Mouse (Mus musculus): ENCODE measurements around the gene Amotl1.
"Not testable (repeated sequence)": the region's sequence is repeated elsewhere in the genome, so short reads cannot be mapped to it uniquely, and the experiment has no call there.

Gene Amotl1

GRCm38 (mm10) chr9:14603475-14603874 lies 41.4 kb downstream of the Amotl1 start:
- no peak for DNase-seq (ENCODE audit: low read depth)

DNA sequence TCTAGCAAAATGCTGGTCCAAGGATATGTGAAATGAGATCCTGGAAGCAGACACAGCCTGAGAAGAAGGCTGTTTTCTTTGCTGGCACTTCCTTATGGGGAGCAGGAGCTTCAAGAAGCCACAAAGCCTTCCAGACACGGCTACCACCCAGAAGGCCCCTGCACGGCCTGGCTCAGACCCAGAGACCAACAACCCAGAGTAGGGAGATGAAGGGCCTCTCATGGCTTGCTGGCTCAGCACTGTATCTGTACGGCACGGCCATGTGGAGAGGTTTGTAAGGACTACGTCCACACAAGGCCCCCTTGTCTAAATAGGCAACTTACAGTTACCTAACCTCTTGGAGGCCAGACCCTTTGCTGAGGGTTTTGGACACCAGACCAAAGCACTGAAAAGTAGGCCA lies 45.1 kb downstream of the Amotl1 start:
- no peak for DNase-seq (ENCODE audit: low read depth)

DNA sequence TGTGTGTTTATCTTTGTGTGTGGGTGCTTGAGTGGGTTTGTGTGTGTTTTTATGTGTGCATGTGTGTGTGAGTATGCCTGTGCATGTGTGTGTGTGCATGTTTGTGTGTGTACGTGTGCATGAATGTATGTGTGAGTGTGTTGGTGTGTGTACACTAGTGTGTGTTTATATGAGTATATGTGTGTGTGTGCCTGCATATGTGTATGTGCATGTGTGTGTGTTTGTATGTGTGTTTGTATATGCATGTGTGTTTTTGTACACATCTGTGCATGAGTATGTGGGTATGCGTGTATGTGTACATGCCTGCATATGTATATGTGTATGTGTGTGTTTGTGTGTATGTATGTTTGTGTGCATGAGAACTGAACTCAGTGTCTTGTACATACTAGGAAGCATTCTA lies 46.7 kb downstream of the Amotl1 start:
- no peak for DNase-seq (ENCODE audit: low read depth)

- DNase-seq (ENCODE audit: low read depth) = no peak
Measured at GRCm38 (mm10) chr9:14597429-14597828, 47.4 kb downstream of the Amotl1 start.

GRCm38 (mm10) chr9:14596858-14597257 lies 48.0 kb downstream of the Amotl1 start:
- no peak for DNase-seq (ENCODE audit: low read depth)

DNA sequence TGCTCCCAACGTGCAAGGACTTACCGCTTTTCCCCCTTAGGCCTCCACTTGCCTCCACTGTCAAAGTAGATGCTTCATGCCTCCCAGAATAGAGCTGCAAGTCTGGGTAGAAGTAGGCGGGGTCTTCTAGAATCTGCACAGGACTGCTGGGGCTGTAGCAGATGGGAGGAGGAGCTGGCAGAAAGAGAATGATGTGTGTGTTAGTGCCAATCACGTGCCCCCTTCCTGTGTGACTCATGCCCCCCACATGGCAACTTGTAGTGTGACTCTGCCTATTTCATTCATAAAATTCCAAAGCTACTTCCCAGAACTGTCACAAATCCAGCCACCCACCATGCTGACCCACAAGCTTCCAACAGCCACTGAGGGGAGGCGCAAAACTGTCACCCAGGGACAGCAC lies 48.4 kb downstream of the Amotl1 start:
- peak; percentile 55 for DNase-seq (ENCODE audit: low read depth)

DNA sequence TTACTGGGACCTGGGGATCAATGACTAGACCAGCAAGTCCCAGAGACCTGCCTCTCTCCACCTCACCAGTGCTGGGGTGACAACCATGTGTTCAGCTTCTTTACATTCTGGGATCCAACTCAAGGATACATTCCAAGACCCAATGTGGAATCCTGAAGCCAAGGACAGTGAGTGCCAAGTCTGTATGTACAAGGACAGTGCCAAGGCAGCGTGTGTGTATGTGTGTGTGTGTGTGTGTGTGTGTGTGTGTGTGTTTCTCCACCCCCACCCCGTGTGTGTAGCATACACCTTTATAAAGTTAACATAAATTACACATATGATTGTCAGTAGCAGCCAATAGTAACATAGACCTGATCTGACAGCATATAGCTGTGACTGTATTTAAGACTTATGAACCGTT lies 49.0 kb downstream of the Amotl1 start:
- DNase-seq (ENCODE audit: low read depth) = no peak

- DNase-seq (ENCODE audit: low read depth) = no peak
Measured at GRCm38 (mm10) chr9:14593880-14594279, 51.0 kb downstream of the Amotl1 start.

GRCm38 (mm10) chr9:14590666-14591065 lies 54.2 kb downstream of the Amotl1 start:
- no peak for DNase-seq (ENCODE audit: low read depth)

DNA sequence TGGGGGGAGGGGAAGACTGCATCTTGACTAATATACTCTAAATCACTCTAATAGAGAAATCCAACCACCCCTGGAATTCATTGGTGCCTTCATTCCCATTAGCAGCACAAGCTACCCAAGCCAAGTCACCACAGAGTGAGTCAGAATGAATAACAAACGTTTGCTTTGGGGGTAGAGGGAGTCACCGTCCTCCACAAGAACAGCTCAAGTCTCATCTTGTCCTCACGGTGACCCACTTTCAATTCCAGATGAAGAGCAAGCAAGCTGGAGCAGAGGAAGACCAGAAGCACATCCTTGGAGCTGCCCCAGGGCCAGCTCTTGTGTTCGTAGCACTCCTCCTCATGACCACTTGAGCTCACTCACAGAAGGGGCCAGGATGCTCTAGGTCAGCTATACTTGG lies 56.2 kb downstream of the Amotl1 start:
- peak; percentile 45 for DNase-seq (ENCODE audit: low read depth)

- DNase-seq (ENCODE audit: low read depth) = no peak
Measured at GRCm38 (mm10) chr9:14585702-14586101, 59.2 kb downstream of the Amotl1 start.

- no peak for DNase-seq (ENCODE audit: low read depth)
Measured at GRCm38 (mm10) chr9:14578960-14579359, 65.9 kb downstream of the Amotl1 start.

DNA sequence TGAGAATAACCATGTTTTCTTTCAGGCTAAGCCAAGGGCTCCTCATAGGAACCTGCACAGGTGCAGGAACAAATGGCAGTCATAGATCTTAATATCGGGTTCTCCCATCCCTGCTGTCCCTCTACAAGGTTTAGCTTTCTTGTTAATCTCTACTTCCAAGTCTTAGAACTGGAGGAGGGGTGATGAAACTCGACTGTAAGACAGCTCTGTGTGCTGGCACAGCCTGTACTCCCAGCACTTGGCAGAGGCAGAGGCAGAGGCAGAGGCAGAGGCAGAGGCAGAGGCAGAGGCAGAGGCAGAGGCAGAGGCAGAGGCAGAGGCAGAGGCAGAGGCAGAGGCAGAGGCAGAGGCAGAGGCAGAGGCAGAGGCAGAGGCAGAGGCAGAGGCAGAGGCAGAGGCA lies 68.5 kb downstream of the Amotl1 start:
- DNase-seq (ENCODE audit: low read depth) = not testable (repeated sequence)

DNA sequence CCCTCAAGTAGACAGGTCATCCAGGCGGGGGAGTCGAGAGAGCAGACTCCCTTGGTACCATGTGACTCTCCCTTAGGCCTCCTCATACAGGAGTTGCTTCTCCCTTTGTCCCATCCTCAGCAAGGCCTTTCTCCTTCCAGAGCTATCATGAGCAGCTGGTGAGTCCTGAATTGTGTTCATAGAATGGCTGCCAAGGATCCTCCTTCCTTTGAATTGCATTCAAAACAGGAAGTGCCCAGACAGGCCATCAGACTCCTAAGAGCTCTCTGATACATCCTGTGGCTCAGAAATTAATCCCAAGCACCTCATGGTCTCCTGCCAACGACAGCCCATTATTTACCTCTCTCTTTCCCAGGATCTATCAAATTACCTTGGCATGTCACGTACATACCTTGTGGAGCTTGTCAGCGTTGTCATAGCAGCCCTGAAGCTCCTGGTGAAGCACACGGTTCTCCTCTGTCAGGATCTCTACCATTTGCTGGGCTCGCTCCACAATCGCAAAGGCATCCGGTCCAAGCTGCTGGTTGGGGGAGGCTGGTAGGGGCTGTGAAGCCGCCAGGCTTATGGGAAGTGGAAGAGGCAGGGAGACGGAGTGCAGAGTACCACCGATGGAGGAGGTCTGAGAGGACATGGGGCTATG lies 70.0 kb downstream of the Amotl1 start:
- DNase-seq (ENCODE audit: low read depth) = no peak

DNA sequence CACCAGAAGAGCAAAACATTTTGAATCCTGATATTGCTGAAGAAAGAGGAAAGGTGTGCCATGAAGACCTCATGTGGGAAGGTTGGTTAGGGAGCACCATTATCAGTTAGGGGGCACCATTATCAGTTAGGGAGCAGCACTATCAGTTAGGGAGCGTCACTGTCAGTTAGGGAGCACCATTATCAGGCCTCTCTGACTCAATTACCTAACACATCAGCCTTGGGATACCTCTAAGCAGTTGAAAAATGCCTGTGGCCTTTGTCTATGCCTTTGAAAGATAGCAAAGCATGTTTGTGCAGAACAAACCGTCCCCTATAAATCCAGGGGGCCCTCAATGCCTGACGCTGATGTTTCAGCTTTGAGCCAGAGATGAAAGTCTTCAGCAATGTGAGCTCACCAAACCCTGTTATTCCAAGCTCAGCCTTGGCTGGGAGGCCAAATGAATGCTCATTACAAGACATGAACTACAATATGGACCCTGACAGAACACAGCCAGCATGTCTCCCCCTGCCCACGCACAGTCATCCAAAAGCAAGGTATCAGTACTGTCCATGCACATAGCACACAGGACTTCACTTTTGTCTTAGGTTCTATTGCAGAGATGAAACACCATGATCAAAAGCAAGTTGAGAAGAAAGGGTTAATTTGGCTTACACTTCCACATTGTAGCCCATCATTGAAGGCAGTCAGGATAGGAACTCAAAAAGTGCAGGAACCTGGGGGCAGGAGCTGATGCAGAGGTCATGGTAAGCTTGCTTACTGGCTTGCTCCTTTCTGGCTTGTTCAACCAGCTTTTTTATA lies 75.5 kb downstream of the Amotl1 start:
- DNase-seq (ENCODE audit: low read depth) = no peak

DNA sequence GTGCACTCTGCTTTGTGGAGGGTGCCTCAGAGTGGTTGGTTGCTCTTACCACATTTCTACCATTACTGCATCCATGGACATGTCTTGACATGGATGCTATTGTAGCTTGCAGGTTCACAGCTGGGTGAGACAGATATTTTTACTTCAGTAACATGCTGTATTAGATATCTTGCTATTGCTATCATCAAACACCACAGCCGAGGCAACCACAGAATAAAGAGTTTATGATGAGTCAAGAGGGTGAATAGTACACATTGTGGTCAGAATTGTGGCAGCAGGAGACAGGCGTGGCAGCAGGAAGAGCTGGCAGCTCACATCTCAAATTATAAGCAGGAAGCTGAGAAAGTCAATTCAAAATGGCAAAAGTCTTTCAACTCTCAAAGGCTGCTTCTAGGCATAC lies 76.4 kb downstream of the Amotl1 start:
- DNase-seq (ENCODE audit: low read depth) = peak; percentile 89

DNA sequence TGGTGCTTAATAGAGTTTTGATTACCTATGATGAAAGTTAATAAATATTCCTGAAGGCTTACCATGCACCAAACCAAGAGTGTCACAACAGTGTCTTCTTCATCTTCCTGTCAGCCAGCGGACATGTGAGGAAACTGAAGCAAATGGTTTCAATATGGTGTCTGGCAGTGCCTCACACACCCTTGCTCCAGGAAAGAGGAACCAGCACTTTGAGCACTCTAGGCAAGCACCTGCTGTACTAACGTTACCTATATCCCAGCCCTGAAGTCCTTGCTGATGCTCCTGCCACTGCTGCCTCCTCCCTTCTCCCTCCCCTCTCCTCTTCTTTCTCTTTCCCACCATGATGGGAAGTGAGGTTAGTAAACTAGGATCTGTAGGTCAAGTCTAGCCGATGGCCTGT lies 80.4 kb downstream of the Amotl1 start:
- DNase-seq (ENCODE audit: low read depth) = no peak

DNA sequence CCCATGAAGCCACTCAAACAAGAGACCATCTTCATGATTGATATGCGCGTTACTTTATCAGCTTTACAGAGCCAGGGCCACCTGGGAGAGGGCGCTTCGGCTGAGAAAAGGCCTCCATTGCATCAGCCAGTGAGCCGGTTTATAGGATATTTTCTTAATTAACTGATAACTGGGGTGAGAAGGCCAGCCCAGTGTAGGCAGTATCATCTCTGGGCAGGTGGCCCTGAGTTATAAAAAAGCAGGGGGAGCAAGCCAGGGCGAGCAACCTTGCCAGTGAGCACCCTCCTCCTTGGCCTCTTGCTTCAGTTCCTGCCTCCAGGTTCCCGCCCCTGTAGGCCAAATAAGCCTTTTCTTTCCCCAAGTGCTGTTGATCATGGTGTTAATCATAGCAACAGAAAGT lies 81.5 kb downstream of the Amotl1 start:
- DNase-seq (ENCODE audit: low read depth) = no peak

DNA sequence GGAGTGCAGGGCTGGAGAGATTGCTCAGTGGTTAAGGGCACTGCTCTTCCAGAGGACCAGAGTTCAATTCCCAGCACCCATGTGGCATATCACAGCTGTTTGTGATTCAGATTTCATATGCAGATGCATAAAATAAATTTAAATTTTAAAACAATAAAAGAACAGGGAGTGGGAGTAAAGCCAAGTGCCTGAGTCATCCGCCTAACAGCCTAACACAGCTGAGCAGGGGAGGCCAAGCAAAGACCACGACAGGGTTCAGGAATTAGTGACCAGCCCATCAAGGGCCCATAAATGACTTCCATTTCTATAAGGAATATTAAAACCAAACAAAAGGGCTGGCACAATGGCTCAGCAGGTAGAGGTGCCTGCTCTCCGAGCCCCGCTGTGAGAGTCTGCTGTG lies 84.3 kb downstream of the Amotl1 start:
- no peak for DNase-seq (ENCODE audit: low read depth)

- DNase-seq (ENCODE audit: low read depth) = no peak
Measured at GRCm38 (mm10) chr9:14559996-14560395, 84.9 kb downstream of the Amotl1 start.

DNA sequence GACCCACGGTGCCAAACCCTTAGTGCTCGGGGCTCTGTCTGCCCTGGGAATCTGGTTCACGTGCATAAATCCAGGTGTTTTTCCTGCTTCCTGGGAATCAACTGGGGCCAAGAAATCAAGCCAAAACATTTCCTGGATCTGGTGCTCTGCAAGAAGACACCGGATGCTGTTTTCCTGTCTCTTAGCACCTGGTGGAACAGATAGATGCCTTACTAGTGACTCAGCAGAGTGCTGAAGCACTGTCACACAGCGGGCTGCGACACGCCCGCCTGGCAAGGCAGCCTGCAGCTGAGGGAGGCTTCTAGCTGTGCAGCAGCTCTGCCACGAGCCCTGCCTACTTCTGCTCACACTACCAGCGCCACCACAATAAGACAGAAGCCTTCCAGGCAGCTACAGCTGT lies 85.4 kb downstream of the Amotl1 start:
- peak; percentile 58 for DNase-seq (ENCODE audit: low read depth)

- no peak for DNase-seq (ENCODE audit: low read depth)
Measured at GRCm38 (mm10) chr9:14558332-14558731, 86.5 kb downstream of the Amotl1 start.

- DNase-seq (ENCODE audit: low read depth) = no peak
Measured at GRCm38 (mm10) chr9:14548366-14548761, 96.5 kb downstream of the Amotl1 start.
